Mouse (Mus musculus): ENCODE measurements at regions not wholly inside any gene's neighbourhood (a gene's known extent, or its start where the extent isn't known, plus 50 kb on each side); places are given as distances from the start of the nearest gene placed in this dataset.

DNA sequence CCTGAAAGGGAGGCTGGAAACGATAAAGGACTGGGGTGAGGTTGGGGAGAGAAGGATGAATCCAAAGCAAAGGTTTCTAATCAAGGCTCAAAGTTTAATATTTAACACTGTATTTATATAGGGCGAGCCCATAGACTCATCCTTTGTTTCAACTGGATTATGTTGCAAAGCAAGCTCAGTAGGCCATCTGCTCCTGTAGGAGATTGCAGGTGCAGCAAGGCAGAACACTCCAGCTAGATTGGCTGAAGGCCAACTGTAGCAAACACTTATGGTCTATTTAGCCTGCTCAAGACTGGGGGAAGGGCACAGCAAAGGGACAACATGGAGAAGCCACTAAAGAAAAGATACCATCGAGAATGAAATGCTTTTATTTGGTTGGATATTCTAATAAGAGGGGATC, 1548.1 kb upstream of the Dsel start:
- no peak for TF ChIP-seq CTCF (IDR thresholded peaks at IDR 0.05; ENCODE audit: low read depth)
- no peak for TF ChIP-seq EP300 (IDR thresholded peaks at IDR 0.05; ENCODE audit: low read depth)
